8 mouse cellular contexts compared by ENCODE assay signal in the genomic region with DNA sequence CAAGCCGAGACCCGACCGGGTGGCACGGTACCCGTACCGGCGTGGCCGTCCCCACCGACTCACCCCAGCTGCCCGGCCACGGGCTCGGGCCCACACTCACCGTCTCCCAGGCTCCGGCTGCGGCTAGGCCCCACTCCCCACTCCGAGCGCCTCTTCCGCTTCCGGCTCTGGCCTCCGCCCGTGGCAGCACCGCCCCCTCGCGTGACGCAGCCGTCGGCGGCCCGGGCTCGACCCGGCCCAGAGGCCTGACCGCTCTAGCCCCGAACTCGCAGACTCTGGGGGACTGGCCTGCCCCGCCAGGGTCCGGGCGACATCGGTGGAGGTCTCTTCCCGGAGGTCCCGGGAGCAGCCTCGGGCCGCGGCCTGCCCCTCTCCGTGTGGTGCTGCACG. TPM values are rescaled to one million over a fixed set of nuclear protein-coding genes. Genes with fewer than 3 reads are reported as not detected.
DNase-seq lines count a peak whose midpoint lies in the region; ATAC-seq lines count a peak whose summit lies in the region.

No protein-coding gene starts in this region.

- DNase-seq in adrenal gland, postnatal 14 days = peak; percentile 98
- DNase-seq in embryo, embryonic 9.5 days (ENCODE audit: extremely low spot score) = peak; percentile 98
- peak; percentile 96 for DNase-seq in gastrocnemius, postnatal 4 days (ENCODE audit: low spot score in 2 of 2)
- DNase-seq in left cerebral cortex, postnatal 4 days = peak; percentile 94
- DNase-seq in midbrain, embryonic 11.5 days (ENCODE audit: low spot score, missing footprints) = peak; percentile 99
- peak; percentile 89 for DNase-seq in right cerebral cortex, postnatal 4 days
- DNase-seq in yolk sac, embryonic 10.5 days (ENCODE audit: low spot score) = peak; percentile 95

- WGBS in intestine, embryonic 16.5 days = under 1% methylated on average over 45 of the region's 45 CpGs
- under 1% methylated on average over 36 of the region's 45 CpGs for WGBS in midbrain, embryonic 11.5 days

- H3K9me3 ChIP-seq in intestine, embryonic 16.5 days (ENCODE audit: control insufficient read depth, low read length) = no peaks in the 10 kb centered on the region
- no peaks in the 10 kb centered on the region for H3K9me3 ChIP-seq in midbrain, embryonic 11.5 days (ENCODE audit: control insufficient read depth, low read length)

- H3K4me1 ChIP-seq in intestine, embryonic 16.5 days (ENCODE audit: control insufficient read depth, insufficient read depth, low read length) = peaks cover 27% of the 10 kb centered on the region
- peaks cover 20% of the 10 kb centered on the region for H3K4me1 ChIP-seq in midbrain, embryonic 11.5 days (ENCODE audit: control insufficient read depth, insufficient read depth, low read length)

- no peaks in the 10 kb centered on the region for H3K27me3 ChIP-seq in intestine, embryonic 16.5 days (replicated peaks; ENCODE audit: control insufficient read depth, insufficient read depth, low read length)
- H3K27me3 ChIP-seq in midbrain, embryonic 11.5 days (ENCODE audit: control insufficient read depth, insufficient read depth, low read length) = no peaks in the 10 kb centered on the region

- peak; percentile 95 for ATAC-seq in intestine, embryonic 16.5 days
- ATAC-seq in midbrain, embryonic 11.5 days (ENCODE audit: low FRiP score) = peak; percentile 95

- peaks cover 11% of the 10 kb centered on the region for H3K36me3 ChIP-seq in intestine, embryonic 16.5 days (ENCODE audit: control insufficient read depth, insufficient read depth, low read length)
- peaks cover 10% of the 10 kb centered on the region; the same call in 1 of the 2 replicates for H3K36me3 ChIP-seq in midbrain, embryonic 11.5 days (ENCODE audit: control insufficient read depth, insufficient read depth, low read length)

- intact Hi-C loops in left cerebral cortex, postnatal 4 days (cut with DNase I) = loop anchor here (5.0 to 10.0 kb wide), 2 partner anchors 70 to 232 kb away; a partner anchor contains a TSS

- peak overlapping the region; percentile 97 for H3K4me3 ChIP-seq in intestine, embryonic 16.5 days (ENCODE audit: low read length)
- H3K4me3 ChIP-seq in midbrain, embryonic 11.5 days (ENCODE audit: low read depth, low read length) = peak overlapping the region; percentile 91

- peak overlapping the region; percentile 99 for H3K9ac ChIP-seq in intestine, embryonic 16.5 days (ENCODE audit: low read depth, low read length)
- H3K9ac ChIP-seq in midbrain, embryonic 11.5 days (ENCODE audit: low read length) = peak overlapping the region; percentile 98

- H3K27ac ChIP-seq in intestine, embryonic 16.5 days (ENCODE audit: low read length) = peak overlapping the region; percentile 98
- H3K27ac ChIP-seq in midbrain, embryonic 11.5 days (ENCODE audit: low read depth, low read length) = peak overlapping the region; percentile 98

- H3K4me2 ChIP-seq in intestine, embryonic 16.5 days (ENCODE audit: low read depth, low read length) = peak overlapping the region; percentile 97
- peak overlapping the region; percentile 88 for H3K4me2 ChIP-seq in midbrain, embryonic 11.5 days

RNA-seq across cellular contexts. Expression of a gene that starts 0.7 kb away (rescaled TPM):
- total RNA-seq in adrenal gland, postnatal 14 days (2021) = 55.0 and 66.5 TPM in 2 replicates
- total RNA-seq in gastrocnemius, postnatal 4 days (2021) = 10 to 100 TPM; 52.7 to 58.9 TPM
- 55.6 and 63.1 TPM in 2 replicates for polyA plus RNA-seq in intestine, embryonic 16.5 days (2015; fragmentation: Nextera tagmentation; extraction: Ambion mirVana)
- total RNA-seq in left cerebral cortex, postnatal 4 days (2021) = 10 to 100 TPM; 74.5 to 75.2 TPM
- 84.2 and 91.6 TPM in 2 replicates for polyA plus RNA-seq in midbrain, embryonic 11.5 days (2014; fragmentation: Nextera tagmentation; extraction: Ambion mirVana)

RNA-seq across cellular contexts. Expression of a gene that starts 56.6 kb away (rescaled TPM):
- total RNA-seq in adrenal gland, postnatal 14 days (2021) = 8.9 and 10.6 TPM in 2 replicates
- 10 to 100 TPM; 11.8 to 12.5 TPM for total RNA-seq in gastrocnemius, postnatal 4 days (2021)
- 27.6 and 28.4 TPM in 2 replicates for polyA plus RNA-seq in intestine, embryonic 16.5 days (2015; fragmentation: Nextera tagmentation; extraction: Ambion mirVana)
- 10 to 100 TPM; 19.1 to 20.2 TPM for total RNA-seq in left cerebral cortex, postnatal 4 days (2021)
- 27.7 and 30.0 TPM in 2 replicates for polyA plus RNA-seq in midbrain, embryonic 11.5 days (2014; fragmentation: Nextera tagmentation; extraction: Ambion mirVana)

Comparison
In these comparisons a context has a peak if more than half of its experiments do, and no peak if none do; other contexts are left out.
1. Peak in every context shown above with its lines: DNase-seq, ATAC-seq, H3K4me3 ChIP-seq and H3K27ac ChIP-seq.